Mouse (Mus musculus) embryonic fibroblast, embryonic 13.5 days (primary cell): ENCODE measurements around the gene Syt14.

ENCODE experiments used
- CTCF ChIP-seq: IDR thresholded peaks from 2 replicates; pipeline ENCODE4 v1.5.1; 2011; ENCODE audit warnings: mild to moderate bottlenecking, control low read depth, low read length, moderate library complexity, borderline replicate concordance; ENCODE audit not compliant: insufficient read depth
- POLR2A ChIP-seq: IDR thresholded peaks from 2 replicates; pipeline ENCODE4 v1.6.1; 2011; ENCODE audit warnings: low read depth, mild to moderate bottlenecking, control low read depth, low read length, moderate library complexity

- TF ChIP-seq POLR2A (no peak), CTCF (no peak)
Measured at GRCm38 (mm10) chr1:192897218-192897617, 138.4 kb downstream of the Syt14 start.
